Mouse (Mus musculus): ENCODE measurements around the gene Amy1. TPM values are rescaled to one million over a fixed set of nuclear protein-coding genes. Genes with fewer than 3 reads are reported as not detected.
"Not testable (repeated sequence)": the region's sequence is repeated elsewhere in the genome, so short reads cannot be mapped to it uniquely, and the experiment has no call there.

The Amy1 gene
- polyA plus RNA-seq, 1 experiment: 55.9 TPM

DNA sequence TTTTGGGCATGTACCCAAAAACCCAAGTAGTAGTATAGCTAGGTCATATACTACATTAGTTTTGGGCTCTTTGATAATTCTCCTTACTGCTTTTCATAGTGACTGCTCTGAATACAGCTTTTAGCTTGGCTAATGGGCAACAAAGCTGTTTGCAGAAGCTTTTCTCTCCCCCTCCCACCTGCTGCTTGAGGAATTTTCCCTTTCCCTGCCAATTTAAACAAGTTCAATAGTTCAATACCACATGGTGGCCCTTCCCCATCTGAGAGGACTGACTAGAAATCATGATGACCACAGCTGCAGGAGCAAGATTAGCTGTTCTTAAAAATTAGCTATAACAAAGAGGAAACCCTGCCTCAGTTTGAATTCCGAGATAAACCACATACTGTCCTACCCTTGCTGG lies 15.7 kb downstream of the Amy1 start:
- WGBS: 51% methylated on average over 1 of the region's 1 CpGs
- TF ChIP-seq POLR2A (IDR thresholded peaks at IDR 0.05; ENCODE audit: borderline replicate concordance, insufficient read depth, low read length) (no peak), CTCF (IDR thresholded peaks at IDR 0.05; ENCODE audit: borderline replicate concordance, insufficient read depth, low read depth, low read length) (no peak)
- Histone ChIP-seq H3K27me3 (ENCODE audit: control insufficient read depth, insufficient read depth, low read length) (no peaks in the 10 kb centered on the region), H3K27ac (ENCODE audit: insufficient read depth, low read length) (no peak overlapping the region), H3K4me1 (ENCODE audit: control insufficient read depth, insufficient read depth, low read length) (no peaks in the 10 kb centered on the region), H3K4me3 (replicated peaks; ENCODE audit: insufficient read depth, low read depth, low read length) (no peak overlapping the region)
- DNase-seq: no peak

GRCm38 (mm10) chr3:113574578-113574977 lies 31.9 kb downstream of the Amy1 start:
- H3K27me3 ChIP-seq (ENCODE audit: control insufficient read depth, insufficient read depth, low read length): no peaks in the 10 kb centered on the region
- no peaks in the 10 kb centered on the region for H3K4me1 ChIP-seq (ENCODE audit: control insufficient read depth, insufficient read depth, low read length)
- H3K4me3 ChIP-seq (replicated peaks; ENCODE audit: insufficient read depth, low read depth, low read length): no peak overlapping the region
- WGBS: 87% methylated on average over 4 of the region's 4 CpGs
- H3K27ac ChIP-seq (ENCODE audit: insufficient read depth, low read length): no peak overlapping the region
- TF ChIP-seq CTCF (IDR thresholded peaks at IDR 0.05; ENCODE audit: borderline replicate concordance, insufficient read depth, low read depth, low read length) (no peak), POLR2A (IDR thresholded peaks at IDR 0.05; ENCODE audit: borderline replicate concordance, insufficient read depth, low read length) (no peak)
- no peak for DNase-seq

DNA sequence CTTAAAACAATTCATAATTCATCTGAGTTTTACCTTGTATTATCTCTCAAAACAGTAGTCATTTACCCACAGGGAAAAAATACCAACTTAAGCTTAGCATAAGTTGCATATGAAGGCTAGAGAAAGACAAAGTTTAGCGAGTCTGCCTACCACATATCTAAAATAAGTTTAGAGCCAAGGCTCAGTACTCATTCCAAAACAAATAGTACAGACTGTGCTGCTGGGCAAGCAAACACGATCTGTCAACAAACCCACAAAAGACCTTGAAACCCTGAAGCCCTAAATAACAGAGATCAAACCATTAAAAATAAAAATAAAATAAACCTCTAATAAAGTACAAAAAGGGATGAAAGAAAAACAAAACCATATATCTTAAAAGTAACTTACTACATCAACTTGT lies 32.4 kb downstream of the Amy1 start:
- no peak for DNase-seq
- 83% methylated on average over 2 of the region's 2 CpGs for WGBS
- no peak for TF ChIP-seq POLR2A (IDR thresholded peaks at IDR 0.05; ENCODE audit: borderline replicate concordance, insufficient read depth, low read length)
- TF ChIP-seq CTCF (IDR thresholded peaks at IDR 0.05; ENCODE audit: borderline replicate concordance, insufficient read depth, low read depth, low read length): no peak
- Histone ChIP-seq H3K27ac (ENCODE audit: insufficient read depth, low read length) (no peak overlapping the region), H3K4me3 (replicated peaks; ENCODE audit: insufficient read depth, low read depth, low read length) (no peak overlapping the region), H3K4me1 (ENCODE audit: control insufficient read depth, insufficient read depth, low read length) (no peaks in the 10 kb centered on the region), H3K27me3 (ENCODE audit: control insufficient read depth, insufficient read depth, low read length) (no peaks in the 10 kb centered on the region)

GRCm38 (mm10) chr3:113572158-113572557 lies 34.3 kb downstream of the Amy1 start:
- TF ChIP-seq CTCF (IDR thresholded peaks at IDR 0.05; ENCODE audit: borderline replicate concordance, insufficient read depth, low read depth, low read length) (no peak), POLR2A (IDR thresholded peaks at IDR 0.05; ENCODE audit: borderline replicate concordance, insufficient read depth, low read length) (no peak)
- no peak for DNase-seq
- no peaks in the 10 kb centered on the region for H3K4me1 ChIP-seq (ENCODE audit: control insufficient read depth, insufficient read depth, low read length)

GRCm38 (mm10) chr3:113539692-113540091 lies 66.8 kb downstream of the Amy1 start:
- H3K4me3 ChIP-seq (replicated peaks; ENCODE audit: insufficient read depth, low read depth, low read length): no peak overlapping the region
- no peak overlapping the region for H3K27ac ChIP-seq (ENCODE audit: insufficient read depth, low read length)
- no peaks in the 10 kb centered on the region for H3K27me3 ChIP-seq (ENCODE audit: control insufficient read depth, insufficient read depth, low read length)
- no peak for DNase-seq
- H3K4me1 ChIP-seq (ENCODE audit: control insufficient read depth, insufficient read depth, low read length): no peaks in the 10 kb centered on the region
- TF ChIP-seq CTCF (IDR thresholded peaks at IDR 0.05; ENCODE audit: borderline replicate concordance, insufficient read depth, low read depth, low read length): no peak
- no peak for TF ChIP-seq POLR2A (IDR thresholded peaks at IDR 0.05; ENCODE audit: borderline replicate concordance, insufficient read depth, low read length)

More at GRCm38 (mm10) chr3:113572158-113572557, 34.3 kb downstream of the Amy1 start:
- no peak overlapping the region for H3K4me3 ChIP-seq (replicated peaks; ENCODE audit: insufficient read depth, low read depth, low read length)
- H3K27me3 ChIP-seq (ENCODE audit: control insufficient read depth, insufficient read depth, low read length): no peaks in the 10 kb centered on the region
- WGBS: 85% methylated on average over 3 of the region's 3 CpGs
- no peak overlapping the region for H3K27ac ChIP-seq (ENCODE audit: insufficient read depth, low read length)

DNA sequence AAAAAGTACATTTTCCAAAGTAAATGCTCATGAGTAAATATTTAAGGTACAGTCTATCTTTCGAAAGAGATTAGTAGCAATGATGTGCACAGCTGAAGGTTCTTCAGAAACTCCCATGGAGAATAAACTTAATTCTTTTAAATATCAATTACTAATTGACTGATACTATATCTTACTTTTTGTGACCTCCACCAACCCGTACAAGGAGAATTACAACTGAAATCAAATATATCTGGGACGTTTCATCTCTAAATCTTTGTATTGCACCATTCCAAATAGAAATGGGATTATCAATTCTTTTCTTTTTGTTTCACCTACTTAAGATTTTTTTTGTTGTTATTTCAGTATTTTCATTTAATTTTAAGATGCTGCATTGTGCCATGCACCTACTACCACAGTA lies 74.2 kb downstream of the Amy1 start, which contains the start of gene Amy2a1:
TSS of gene Amy2a1 (minus strand) at position 101 of the 400 bp plus-strand sequence.
- not testable (repeated sequence) for DNase-seq; H3K27ac ChIP-seq (ENCODE audit: insufficient read depth, low read length); H3K4me1 ChIP-seq (ENCODE audit: control insufficient read depth, insufficient read depth, low read length); H3K27me3 ChIP-seq (ENCODE audit: control insufficient read depth, insufficient read depth, low read length); H3K4me3 ChIP-seq (replicated peaks; ENCODE audit: insufficient read depth, low read depth, low read length)
- WGBS: 90% methylated on average over 3 of the region's 3 CpGs

Other genes starting within 250 kb of the Amy1 start
- 0.38 TPM in 1 of 2 replicates, not detected in the other for gene Amy2a1, start 74.3 kb downstream of the Amy1 start, polyA plus RNA-seq (2012; rRNA removed)
- gene Rnpc3, start 23.4 kb upstream of the Amy1 start, polyA plus RNA-seq (2012; rRNA removed): 38.2 and 38.8 TPM in 2 replicates